Mouse (Mus musculus) 416B (cell line): ENCODE data around the gene Pigc.
A peak's percentile ranks its signal among the peaks of the same experiment; 100 is the strongest.

Experiments
- DNase-seq: peaks from one replicate; pipeline ENCODE4 v3.0.0; 2011; ENCODE audit warnings: low read depth

The Pigc gene

GRCm38 (mm10) chr1:161968589-161969407 lies at the start of gene Pigc:
TSS of gene Pigc (plus strand) at chr1:161969186.
- DNase-seq: peak; percentile 95

GRCm38 (mm10) chr1:161919594-161919993 lies 49.4 kb upstream of the Pigc start:
- peak; percentile 65 for DNase-seq

- peak; percentile 15 for DNase-seq
These were observed 48.2 kb upstream of the Pigc start for GRCm38 (mm10) chr1:161920475-161921454.

GRCm38 (mm10) chr1:161921928-161922327 lies 47.1 kb upstream of the Pigc start:
- peak; percentile 50 for DNase-seq

- no peak for DNase-seq
These were observed 44.7 kb upstream of the Pigc start for GRCm38 (mm10) chr1:161924321-161924720.

- DNase-seq: no peak
These were observed 43.6 kb upstream of the Pigc start for GRCm38 (mm10) chr1:161925281-161925805.

- peak; percentile 63 for DNase-seq
These were observed 41.0 kb upstream of the Pigc start for GRCm38 (mm10) chr1:161927976-161928375.

- DNase-seq: no peak
These were observed 37.7 kb upstream of the Pigc start for GRCm38 (mm10) chr1:161931313-161931712.

GRCm38 (mm10) chr1:161931817-161932216 lies 37.2 kb upstream of the Pigc start:
- DNase-seq: no peak

- DNase-seq: no peak
These were observed 36.7 kb upstream of the Pigc start for GRCm38 (mm10) chr1:161932286-161932685.

- DNase-seq: peak; percentile 69
These were observed 26.9 kb upstream of the Pigc start for GRCm38 (mm10) chr1:161942082-161942481.

GRCm38 (mm10) chr1:161951009-161951779 lies 17.8 kb upstream of the Pigc start:
- DNase-seq: no peak

- no peak for DNase-seq
These were observed 16.4 kb upstream of the Pigc start for GRCm38 (mm10) chr1:161952599-161952998.

- DNase-seq: no peak
These were observed 13.1 kb upstream of the Pigc start for GRCm38 (mm10) chr1:161955846-161956245.

GRCm38 (mm10) chr1:161957964-161958950 lies 10.7 kb upstream of the Pigc start:
- no peak for DNase-seq

GRCm38 (mm10) chr1:161962465-161963377 lies 6.3 kb upstream of the Pigc start:
- DNase-seq: peak; percentile 81

GRCm38 (mm10) chr1:161967936-161968335 lies 1.1 kb upstream of the Pigc start:
- DNase-seq: peak; percentile 90

GRCm38 (mm10) chr1:161970874-161971273 lies 1.9 kb downstream of the Pigc start:
- DNase-seq: no peak

- DNase-seq: no peak
These were observed 3.2 kb downstream of the Pigc start for GRCm38 (mm10) chr1:161972233-161972632.
